Mouse (Mus musculus) liver, adult 2 months (tissue): ENCODE results near the gene Ppif. TPM values are rescaled to one million over a fixed set of nuclear protein-coding genes. Genes with fewer than 3 reads are reported as not detected.
A peak's percentile ranks its signal among the peaks of the same experiment; 100 is the strongest.

Experiments used
- DNase-seq: peaks from one replicate; pipeline ENCODE4 v3.0.0-alpha.2; 2011; ENCODE audit warnings: low read depth, low spot score; ENCODE audit errors: extremely low read depth
- H3K27ac ChIP-seq: fragments of 200-500 bp; replicated peaks from 2 replicates; pipeline ENCODE4 v1.5.1; 2012; ENCODE audit warnings: low read depth, mild to moderate bottlenecking, control low read depth, inconsistent platforms, low read length; ENCODE audit not compliant: insufficient read depth
- H3K27me3 ChIP-seq: fragments of 200-500 bp; 2 replicates; pipeline ENCODE4 v1.6.1; 2012; ENCODE audit warnings: mild to moderate bottlenecking, moderate library complexity, low read length, inconsistent platforms; ENCODE audit not compliant: control insufficient read depth, insufficient read depth
- H3K36me3 ChIP-seq: fragments of 200-500 bp; 2 replicates; pipeline ENCODE4 v1.6.1; 2012; ENCODE audit warnings: low read length, inconsistent platforms; ENCODE audit not compliant: control insufficient read depth, insufficient read depth
- H3K4me1 ChIP-seq: fragments of 200-500 bp; 2 replicates; pipeline ENCODE4 v1.6.1; 2011; ENCODE audit warnings: low read length; ENCODE audit not compliant: control insufficient read depth, insufficient read depth
- H3K4me3 ChIP-seq: fragments of 200-500 bp; 2 replicates; pipeline ENCODE4 v1.5.1; 2011; ENCODE audit warnings: low read depth, mild to moderate bottlenecking, control low read depth, low read length, moderate library complexity; ENCODE audit not compliant: insufficient read depth
- H3K79me2 ChIP-seq: fragments of 200-500 bp; 2 replicates; pipeline ENCODE4 v1.6.1; 2012; ENCODE audit warnings: inconsistent platforms, mild to moderate bottlenecking, low read length, moderate library complexity; ENCODE audit not compliant: control insufficient read depth, insufficient read depth
- H3K9ac ChIP-seq: fragments of 200-500 bp; 2 replicates; pipeline ENCODE4 v1.6.1; 2012; ENCODE audit warnings: low read depth, mild to moderate bottlenecking, control low read depth, inconsistent platforms, low read length
- CTCF ChIP-seq: fragments of 200-500 bp; IDR thresholded peaks from 2 replicates; pipeline ENCODE4 v1.5.1; 2011; ENCODE audit warnings: low read depth, low read length, control low read depth
- POLR2A ChIP-seq: fragments of 200-500 bp; IDR thresholded peaks from 2 replicates; pipeline ENCODE4 v1.6.1; 2011; ENCODE audit warnings: low read length, control low read depth; ENCODE audit not compliant: insufficient read depth; ENCODE audit errors: extremely low read depth
- WGBS: fragments of 180-500 bp; shearing (Covaris S2); methylation state at CpG from one replicate; pipeline ENCODE4 v1.1.7; 2018; 5-methylcytosine and 5-hydroxymethylcytosine counted together
- polyA plus RNA-seq: library from polyadenylated mRNA; depleted of rRNA; stranded (reverse); fragments of >200 nt; gene quantifications from 2 replicates; pipeline ENCODE4 v1.2.3, GENCODE M21; 2012
- total RNA-seq: library from RNA; depleted of rRNA; stranded (reverse); fragments of >200 nt; gene quantifications from 2 replicates; pipeline ENCODE4 v1.2.3, GENCODE M21; 2014

Gene Ppif
- total and polyA plus RNA-seq, 2 experiments = 19.4 to 80.6 TPM

DNA sequence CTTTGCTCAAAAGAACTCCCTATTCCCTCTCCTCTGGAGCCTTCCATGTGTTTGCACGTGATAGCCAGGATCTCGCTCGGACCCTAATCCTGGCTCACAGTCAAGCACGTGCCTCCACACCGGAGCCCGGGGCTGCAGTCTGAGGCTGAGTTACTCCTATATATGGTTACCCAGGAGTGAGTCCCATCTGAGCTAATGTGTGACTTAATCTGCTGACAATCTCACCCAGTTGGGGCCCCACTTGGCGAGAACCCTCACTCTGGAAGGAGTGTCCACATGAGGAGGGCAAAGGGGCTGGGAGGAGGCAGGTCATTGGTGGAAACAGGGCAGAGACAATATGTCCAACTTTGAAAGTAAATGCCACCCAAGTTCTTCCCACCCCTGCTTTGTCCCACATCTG, 17.2 kb downstream of the Ppif start:
- Histone ChIP-seq H3K4me3 (no peak overlapping the region), H3K36me3 (peaks cover 7% of the 10 kb centered on the region; the same call in 1 of the 2 replicates), H3K27ac (no peak overlapping the region), H3K4me1 (peaks cover 25% of the 10 kb centered on the region), H3K79me2 (no peaks in the 10 kb centered on the region), H3K9ac (no peak overlapping the region), H3K27me3 (no peaks in the 10 kb centered on the region)
- 61% methylated on average over 7 of the region's 7 CpGs for WGBS
- no peak for DNase-seq
- TF ChIP-seq CTCF (no peak), POLR2A (no peak)

DNA sequence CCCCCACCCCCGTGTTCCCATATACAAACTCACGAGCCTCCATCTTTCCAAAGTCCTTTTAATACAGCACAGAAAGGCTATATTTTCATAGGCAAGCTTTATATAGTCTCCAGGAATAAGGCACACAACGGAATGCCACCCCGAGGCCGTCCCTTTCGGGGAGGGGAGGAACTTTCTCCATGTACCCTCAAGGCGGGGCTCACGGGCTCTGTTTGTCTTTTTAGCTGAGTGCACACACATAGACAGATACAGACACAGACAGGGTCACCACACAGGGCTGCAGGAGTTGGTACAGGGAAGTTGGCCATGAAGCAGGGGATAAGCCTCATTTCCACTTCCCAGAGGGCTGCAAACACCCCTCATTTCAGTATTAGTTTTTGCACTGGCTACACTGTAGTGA, 17.6 kb downstream of the Ppif start:
- TF ChIP-seq POLR2A (no peak), CTCF (no peak)
- DNase-seq = no peak
- no peak overlapping the region for H3K4me3 ChIP-seq
- no peak overlapping the region for H3K27ac ChIP-seq
- WGBS = 59% methylated on average over 8 of the region's 8 CpGs
- H3K79me2 ChIP-seq = no peaks in the 10 kb centered on the region
- H3K9ac ChIP-seq = no peak overlapping the region
- peaks cover 29% of the 10 kb centered on the region for H3K4me1 ChIP-seq
- no peaks in the 10 kb centered on the region for H3K27me3 ChIP-seq
- peaks cover 7% of the 10 kb centered on the region; the same call in 1 of the 2 replicates for H3K36me3 ChIP-seq

DNA sequence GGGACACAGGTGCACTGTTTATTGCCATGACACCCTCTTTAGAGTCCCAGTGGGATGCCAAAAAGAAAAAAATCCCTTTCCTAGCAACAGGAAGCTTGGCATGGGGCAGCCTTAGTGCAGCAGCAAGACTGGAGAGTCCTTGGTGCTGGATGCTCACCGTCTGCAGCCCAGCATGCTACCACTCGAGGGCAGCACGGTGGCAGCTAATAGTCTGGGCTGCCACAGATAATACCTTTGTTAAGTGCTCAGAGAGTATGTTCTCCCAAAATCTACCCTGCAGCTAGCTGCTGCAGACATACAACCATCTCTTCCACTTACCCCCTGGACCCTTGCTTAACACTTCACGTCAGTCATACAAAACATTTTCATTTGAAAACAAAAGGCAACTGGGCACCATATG, 19.5 kb downstream of the Ppif start:
- no peak overlapping the region for H3K4me3 ChIP-seq
- H3K27ac ChIP-seq = no peak overlapping the region
- H3K36me3 ChIP-seq = peaks cover 12% of the 10 kb centered on the region; the same call in 1 of the 2 replicates
- no peaks in the 10 kb centered on the region for H3K27me3 ChIP-seq
- TF ChIP-seq POLR2A (no peak), CTCF (peak; percentile 55)
- H3K4me1 ChIP-seq = peaks cover 38% of the 10 kb centered on the region
- H3K79me2 ChIP-seq = no peaks in the 10 kb centered on the region
- no peak overlapping the region for H3K9ac ChIP-seq
- no peak for DNase-seq
- 54% methylated on average over 4 of the region's 4 CpGs for WGBS

DNA sequence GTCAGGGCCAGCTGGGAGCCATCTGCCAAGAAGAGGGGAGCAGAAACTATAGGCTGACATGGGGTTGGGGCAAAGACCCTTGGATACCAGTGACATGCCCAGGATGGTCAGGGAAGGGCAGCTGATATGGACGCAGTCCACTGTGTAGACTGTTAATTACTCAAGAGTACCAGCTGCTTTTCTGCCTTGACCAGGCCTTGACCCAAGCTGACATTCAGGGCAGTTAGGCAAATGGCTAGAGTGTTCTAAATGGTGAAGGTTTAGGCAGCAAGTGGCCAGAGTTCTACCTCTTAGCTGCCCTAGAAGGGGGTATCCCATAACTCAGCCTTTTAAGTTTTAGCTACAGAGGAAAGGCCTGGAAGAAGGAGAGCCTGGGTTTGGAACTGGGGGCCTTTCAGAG, 22.6 kb downstream of the Ppif start:
- Histone ChIP-seq H3K4me1 (peaks cover 28% of the 10 kb centered on the region), H3K4me3 (no peak overlapping the region), H3K9ac (no peak overlapping the region), H3K36me3 (peaks cover 15% of the 10 kb centered on the region; the same call in 1 of the 2 replicates), H3K27me3 (no peaks in the 10 kb centered on the region), H3K79me2 (no peaks in the 10 kb centered on the region), H3K27ac (peak overlapping the region; percentile 81)
- WGBS = 26% methylated on average over 1 of the region's 1 CpGs
- DNase-seq = peak; percentile 77
- no peak for TF ChIP-seq CTCF

DNA sequence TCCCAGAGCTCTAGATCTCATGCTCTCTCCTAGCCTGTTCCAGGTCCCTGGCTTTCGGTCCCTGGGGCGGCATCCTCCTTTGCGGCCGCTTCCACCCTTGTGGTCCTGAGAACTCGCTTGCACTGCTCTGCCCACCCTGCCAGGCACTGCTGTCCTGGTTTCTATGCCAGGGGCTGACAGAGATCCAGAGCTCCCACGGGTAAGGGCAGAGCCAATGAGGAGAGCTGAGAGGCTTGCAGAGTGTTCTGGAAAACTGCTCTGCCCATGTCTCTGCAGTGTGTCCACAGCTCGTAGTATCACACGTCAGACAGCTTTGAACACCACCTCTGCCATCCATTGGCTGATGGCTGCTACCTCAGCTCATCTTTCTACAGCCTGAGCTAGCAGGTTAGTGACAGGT, 23.8 kb downstream of the Ppif start:
- TF ChIP-seq POLR2A = no peak
- no peak for TF ChIP-seq CTCF
- peaks cover 28% of the 10 kb centered on the region for H3K4me1 ChIP-seq
- DNase-seq = no peak
- no peaks in the 10 kb centered on the region for H3K27me3 ChIP-seq
- peaks cover 17% of the 10 kb centered on the region; the same call in 1 of the 2 replicates for H3K36me3 ChIP-seq
- H3K9ac ChIP-seq = no peak overlapping the region
- WGBS = 89% methylated on average over 8 of the region's 8 CpGs
- no peaks in the 10 kb centered on the region for H3K79me2 ChIP-seq
- no peak overlapping the region for H3K4me3 ChIP-seq
- H3K27ac ChIP-seq = no peak overlapping the region

DNA sequence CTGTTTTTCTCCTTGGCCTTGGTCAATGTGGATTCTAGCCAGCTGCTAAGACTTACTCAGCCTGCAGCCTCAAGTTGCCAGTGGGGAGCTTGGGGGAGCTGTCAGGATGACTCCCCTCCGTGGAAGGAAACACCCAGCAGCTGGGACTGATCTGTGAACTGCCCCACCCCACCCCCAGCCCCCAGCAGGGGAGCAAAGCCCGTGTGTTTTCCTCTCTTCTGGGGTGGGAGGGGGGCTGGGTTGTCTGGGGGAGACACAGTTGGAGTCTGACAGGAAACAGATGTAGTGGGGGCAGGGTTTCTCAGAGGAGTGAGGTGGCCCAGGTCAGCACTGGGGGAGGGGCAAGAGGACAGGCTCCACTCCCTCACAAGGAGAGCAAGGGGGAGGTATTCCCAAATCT, 24.5 kb downstream of the Ppif start:
- Histone ChIP-seq H3K4me1 (peaks cover 28% of the 10 kb centered on the region), H3K79me2 (0 out of 2 replicates have a peak, but pooled peaks cover 2% of the 10 kb centered on the region), H3K27me3 (no peaks in the 10 kb centered on the region), H3K27ac (no peak overlapping the region), H3K4me3 (no peak overlapping the region), H3K36me3 (peaks cover 17% of the 10 kb centered on the region; the same call in 1 of the 2 replicates), H3K9ac (no peak overlapping the region)
- no peak for TF ChIP-seq POLR2A
- no peak for TF ChIP-seq CTCF
- 35% methylated on average over 2 of the region's 2 CpGs for WGBS
- DNase-seq = no peak
